Mouse (Mus musculus): ENCODE measurements around the gene Gm49369. TPM values are rescaled to one million over a fixed set of nuclear protein-coding genes. Genes with fewer than 3 reads are reported as not detected.

Gm49369 gene
- polyA plus RNA-seq (2014; fragmentation: Illumina TruSeq; extraction: RNeasy Lipid Tissue Mini Kit (QIAGEN cat#74804); ENCODE audit: low read depth, low replicate concordance), result 13.1 TPM

GRCm38 (mm10) chr7:142382567-142382966 lies at the start of gene Gm49369:
Gm49369 (minus strand) TSS chr7:142382667.

GRCm38 (mm10) chr7:142387419-142388148 lies 5.1 kb upstream of the Gm49369 start, which contains the start of gene Ctsd:
Ctsd (minus strand) TSS chr7:142388038.

GRCm38 (mm10) chr7:142373641-142374412 lies 8.6 kb downstream of the Gm49369 start, which contains the start of gene Ifitm10:
Ifitm10 (minus strand) TSS chr7:142373753.

Other genes with a start within 250 kb of the Gm49369 start
- not detected for gene Gm39115, start 246.6 kb downstream of the Gm49369 start, polyA plus RNA-seq (2014; fragmentation: Illumina TruSeq; extraction: RNeasy Lipid Tissue Mini Kit (QIAGEN cat#74804); ENCODE audit: low read depth, low replicate concordance)
- not detected for gene Gm45337, start 238.1 kb downstream of the Gm49369 start, polyA plus RNA-seq (2014; fragmentation: Illumina TruSeq; extraction: RNeasy Lipid Tissue Mini Kit (QIAGEN cat#74804); ENCODE audit: low read depth, low replicate concordance)
- not detected for gene Gm29735, start 225.6 kb downstream of the Gm49369 start, polyA plus RNA-seq (2014; fragmentation: Illumina TruSeq; extraction: RNeasy Lipid Tissue Mini Kit (QIAGEN cat#74804); ENCODE audit: low read depth, low replicate concordance)
- not detected for gene Gm4553, start 216.9 kb downstream of the Gm49369 start, polyA plus RNA-seq (2014; fragmentation: Illumina TruSeq; extraction: RNeasy Lipid Tissue Mini Kit (QIAGEN cat#74804); ENCODE audit: low read depth, low replicate concordance)
- gene Krtap5-2, start 206.7 kb downstream of the Gm49369 start, polyA plus RNA-seq (2014; fragmentation: Illumina TruSeq; extraction: RNeasy Lipid Tissue Mini Kit (QIAGEN cat#74804); ENCODE audit: low read depth, low replicate concordance), result not detected
- gene Gm10153, start 192.3 kb downstream of the Gm49369 start, polyA plus RNA-seq (2014; fragmentation: Illumina TruSeq; extraction: RNeasy Lipid Tissue Mini Kit (QIAGEN cat#74804); ENCODE audit: low read depth, low replicate concordance), result not detected
- not detected for gene Krtap5-3, start 181.3 kb downstream of the Gm49369 start, polyA plus RNA-seq (2014; fragmentation: Illumina TruSeq; extraction: RNeasy Lipid Tissue Mini Kit (QIAGEN cat#74804); ENCODE audit: low read depth, low replicate concordance)
- not detected for gene Gm7579, start 170.8 kb downstream of the Gm49369 start, polyA plus RNA-seq (2014; fragmentation: Illumina TruSeq; extraction: RNeasy Lipid Tissue Mini Kit (QIAGEN cat#74804); ENCODE audit: low read depth, low replicate concordance)
- gene Krtap5-5, start 152.7 kb downstream of the Gm49369 start, polyA plus RNA-seq (2014; fragmentation: Illumina TruSeq; extraction: RNeasy Lipid Tissue Mini Kit (QIAGEN cat#74804); ENCODE audit: low read depth, low replicate concordance), result not detected
- not detected for gene Gm40460, start 141.6 kb downstream of the Gm49369 start, polyA plus RNA-seq (2014; fragmentation: Illumina TruSeq; extraction: RNeasy Lipid Tissue Mini Kit (QIAGEN cat#74804); ENCODE audit: low read depth, low replicate concordance)
- not detected for gene Gm2431, start 124.3 kb downstream of the Gm49369 start, polyA plus RNA-seq (2014; fragmentation: Illumina TruSeq; extraction: RNeasy Lipid Tissue Mini Kit (QIAGEN cat#74804); ENCODE audit: low read depth, low replicate concordance)
- not detected for gene Gm4559, start 108.3 kb downstream of the Gm49369 start, polyA plus RNA-seq (2014; fragmentation: Illumina TruSeq; extraction: RNeasy Lipid Tissue Mini Kit (QIAGEN cat#74804); ENCODE audit: low read depth, low replicate concordance)
- gene Krtap5-1, start 85.5 kb downstream of the Gm49369 start, polyA plus RNA-seq (2014; fragmentation: Illumina TruSeq; extraction: RNeasy Lipid Tissue Mini Kit (QIAGEN cat#74804); ENCODE audit: low read depth, low replicate concordance), result not detected
- gene Krtap5-4, start 79.1 kb downstream of the Gm49369 start, polyA plus RNA-seq (2014; fragmentation: Illumina TruSeq; extraction: RNeasy Lipid Tissue Mini Kit (QIAGEN cat#74804); ENCODE audit: low read depth, low replicate concordance), result not detected
- gene Ifitm10, start 8.9 kb downstream of the Gm49369 start, polyA plus RNA-seq (2014; fragmentation: Illumina TruSeq; extraction: RNeasy Lipid Tissue Mini Kit (QIAGEN cat#74804); ENCODE audit: low read depth, low replicate concordance), result not detected
- 14.8 TPM for gene Ctsd, start 5.4 kb upstream of the Gm49369 start, polyA plus RNA-seq (2014; fragmentation: Illumina TruSeq; extraction: RNeasy Lipid Tissue Mini Kit (QIAGEN cat#74804); ENCODE audit: low read depth, low replicate concordance)
- gene Syt8, start 52.2 kb upstream of the Gm49369 start, polyA plus RNA-seq (2014; fragmentation: Illumina TruSeq; extraction: RNeasy Lipid Tissue Mini Kit (QIAGEN cat#74804); ENCODE audit: low read depth, low replicate concordance), result not detected
- not detected for gene Tnni2, start 59.1 kb upstream of the Gm49369 start, polyA plus RNA-seq (2014; fragmentation: Illumina TruSeq; extraction: RNeasy Lipid Tissue Mini Kit (QIAGEN cat#74804); ENCODE audit: low read depth, low replicate concordance)
- gene Lsp1, start 78.1 kb upstream of the Gm49369 start, polyA plus RNA-seq (2014; fragmentation: Illumina TruSeq; extraction: RNeasy Lipid Tissue Mini Kit (QIAGEN cat#74804); ENCODE audit: low read depth, low replicate concordance), result 13.8 TPM
- not detected for gene Tnnt3, start 116.2 kb upstream of the Gm49369 start, polyA plus RNA-seq (2014; fragmentation: Illumina TruSeq; extraction: RNeasy Lipid Tissue Mini Kit (QIAGEN cat#74804); ENCODE audit: low read depth, low replicate concordance)
- gene Mrpl23, start 150.0 kb upstream of the Gm49369 start, polyA plus RNA-seq (2014; fragmentation: Illumina TruSeq; extraction: RNeasy Lipid Tissue Mini Kit (QIAGEN cat#74804); ENCODE audit: low read depth, low replicate concordance), result 2.1 TPM

Measured in sigmoid colon, adult 10 weeks (tissue).